Mouse (Mus musculus): ENCODE measurements around the gene Dnm3. TPM values are rescaled to one million over a fixed set of nuclear protein-coding genes. Genes with fewer than 3 reads are reported as not detected.

The Dnm3 gene
- polyA plus RNA-seq, 1 experiment: 3.0 TPM

GRCm38 (mm10) chr1:162172806-162173205, 305.0 kb downstream of the Dnm3 start:
- no peak overlapping the region for H3K27ac ChIP-seq (replicated peaks; ENCODE audit: low read depth, low read length)
- H3K4me1 ChIP-seq (ENCODE audit: control insufficient read depth, insufficient read depth, insufficient read length, low read length): no peaks in the 10 kb centered on the region

GRCm38 (mm10) chr1:162163687-162164484, 313.9 kb downstream of the Dnm3 start:
- Histone ChIP-seq H3K4me3 (ENCODE audit: insufficient read depth, low read depth, low read length) (no peak overlapping the region), H3K4me1 (ENCODE audit: control insufficient read depth, insufficient read depth, insufficient read length, low read length) (no peaks in the 10 kb centered on the region), H3K27ac (replicated peaks; ENCODE audit: low read depth, low read length) (no peak overlapping the region)

More at GRCm38 (mm10) chr1:162172806-162173205, 305.0 kb downstream of the Dnm3 start:
- no peak overlapping the region for H3K4me3 ChIP-seq (ENCODE audit: insufficient read depth, low read depth, low read length)

- no peak overlapping the region for H3K4me3 ChIP-seq (ENCODE audit: insufficient read depth, low read depth, low read length)
- no peaks in the 10 kb centered on the region for H3K4me1 ChIP-seq (ENCODE audit: control insufficient read depth, insufficient read depth, insufficient read length, low read length)
- H3K27ac ChIP-seq (replicated peaks; ENCODE audit: low read depth, low read length): no peak overlapping the region
Observed at GRCm38 (mm10) chr1:162162677-162163076, 315.2 kb downstream of the Dnm3 start.

- no peak overlapping the region for H3K4me3 ChIP-seq (ENCODE audit: insufficient read depth, low read depth, low read length)
- no peaks in the 10 kb centered on the region for H3K4me1 ChIP-seq (ENCODE audit: control insufficient read depth, insufficient read depth, insufficient read length, low read length)
- H3K27ac ChIP-seq (replicated peaks; ENCODE audit: low read depth, low read length): no peak overlapping the region
Observed at GRCm38 (mm10) chr1:162162249-162162648, 315.6 kb downstream of the Dnm3 start.

GRCm38 (mm10) chr1:162160718-162161117, 317.1 kb downstream of the Dnm3 start:
- no peak overlapping the region for H3K4me3 ChIP-seq (ENCODE audit: insufficient read depth, low read depth, low read length)
- no peaks in the 10 kb centered on the region for H3K4me1 ChIP-seq (ENCODE audit: control insufficient read depth, insufficient read depth, insufficient read length, low read length)
- H3K27ac ChIP-seq (replicated peaks; ENCODE audit: low read depth, low read length): no peak overlapping the region

- H3K27ac ChIP-seq (replicated peaks; ENCODE audit: low read depth, low read length): no peak overlapping the region
- no peak overlapping the region for H3K4me3 ChIP-seq (ENCODE audit: insufficient read depth, low read depth, low read length)
- no peaks in the 10 kb centered on the region for H3K4me1 ChIP-seq (ENCODE audit: control insufficient read depth, insufficient read depth, insufficient read length, low read length)
Observed at GRCm38 (mm10) chr1:162158486-162158885, 319.3 kb downstream of the Dnm3 start.

- no peak overlapping the region for H3K4me3 ChIP-seq (ENCODE audit: insufficient read depth, low read depth, low read length)
- H3K4me1 ChIP-seq (ENCODE audit: control insufficient read depth, insufficient read depth, insufficient read length, low read length): no peaks in the 10 kb centered on the region
- no peak overlapping the region for H3K27ac ChIP-seq (replicated peaks; ENCODE audit: low read depth, low read length)
Observed at GRCm38 (mm10) chr1:162157659-162158058, 320.2 kb downstream of the Dnm3 start.

GRCm38 (mm10) chr1:162156873-162157272, 321.0 kb downstream of the Dnm3 start:
- no peaks in the 10 kb centered on the region for H3K4me1 ChIP-seq (ENCODE audit: control insufficient read depth, insufficient read depth, insufficient read length, low read length)
- H3K27ac ChIP-seq (replicated peaks; ENCODE audit: low read depth, low read length): no peak overlapping the region
- H3K4me3 ChIP-seq (ENCODE audit: insufficient read depth, low read depth, low read length): no peak overlapping the region

GRCm38 (mm10) chr1:162155546-162155945, 322.3 kb downstream of the Dnm3 start:
- H3K4me3 ChIP-seq (ENCODE audit: insufficient read depth, low read depth, low read length): no peak overlapping the region
- H3K27ac ChIP-seq (replicated peaks; ENCODE audit: low read depth, low read length): no peak overlapping the region
- no peaks in the 10 kb centered on the region for H3K4me1 ChIP-seq (ENCODE audit: control insufficient read depth, insufficient read depth, insufficient read length, low read length)

GRCm38 (mm10) chr1:162153118-162153517, 324.7 kb downstream of the Dnm3 start:
- Histone ChIP-seq H3K27ac (replicated peaks; ENCODE audit: low read depth, low read length) (no peak overlapping the region), H3K4me1 (ENCODE audit: control insufficient read depth, insufficient read depth, insufficient read length, low read length) (no peaks in the 10 kb centered on the region), H3K4me3 (ENCODE audit: insufficient read depth, low read depth, low read length) (no peak overlapping the region)

- H3K27ac ChIP-seq (replicated peaks; ENCODE audit: low read depth, low read length): no peak overlapping the region
- no peak overlapping the region for H3K4me3 ChIP-seq (ENCODE audit: insufficient read depth, low read depth, low read length)
- H3K4me1 ChIP-seq (ENCODE audit: control insufficient read depth, insufficient read depth, insufficient read length, low read length): no peaks in the 10 kb centered on the region
Observed at GRCm38 (mm10) chr1:162149730-162150129, 328.1 kb downstream of the Dnm3 start.

GRCm38 (mm10) chr1:162147554-162147953, 330.3 kb downstream of the Dnm3 start:
- no peak overlapping the region for H3K27ac ChIP-seq (replicated peaks; ENCODE audit: low read depth, low read length)
- H3K4me3 ChIP-seq (ENCODE audit: insufficient read depth, low read depth, low read length): no peak overlapping the region
- H3K4me1 ChIP-seq (ENCODE audit: control insufficient read depth, insufficient read depth, insufficient read length, low read length): no peaks in the 10 kb centered on the region

- H3K4me1 ChIP-seq (ENCODE audit: control insufficient read depth, insufficient read depth, insufficient read length, low read length): no peaks in the 10 kb centered on the region
Observed at GRCm38 (mm10) chr1:162145748-162146147, 332.1 kb downstream of the Dnm3 start.

GRCm38 (mm10) chr1:162144992-162145391, 332.8 kb downstream of the Dnm3 start:
- H3K4me3 ChIP-seq (ENCODE audit: insufficient read depth, low read depth, low read length): no peak overlapping the region
- no peak overlapping the region for H3K27ac ChIP-seq (replicated peaks; ENCODE audit: low read depth, low read length)
- no peaks in the 10 kb centered on the region for H3K4me1 ChIP-seq (ENCODE audit: control insufficient read depth, insufficient read depth, insufficient read length, low read length)

More at GRCm38 (mm10) chr1:162145748-162146147, 332.1 kb downstream of the Dnm3 start:
- no peak overlapping the region for H3K27ac ChIP-seq (replicated peaks; ENCODE audit: low read depth, low read length)
- no peak overlapping the region for H3K4me3 ChIP-seq (ENCODE audit: insufficient read depth, low read depth, low read length)

- no peak overlapping the region for H3K27ac ChIP-seq (replicated peaks; ENCODE audit: low read depth, low read length)
- no peak overlapping the region for H3K4me3 ChIP-seq (ENCODE audit: insufficient read depth, low read depth, low read length)
- H3K4me1 ChIP-seq (ENCODE audit: control insufficient read depth, insufficient read depth, insufficient read length, low read length): no peaks in the 10 kb centered on the region
Observed at GRCm38 (mm10) chr1:162143974-162144912, 333.6 kb downstream of the Dnm3 start.
